Comparison of ENCODE assay signal across 25 mouse cellular contexts in genomic region chr7:142296108-142296507, GRCm38 (mm10). TPM values are rescaled to one million over a fixed set of nuclear protein-coding genes. Genes with fewer than 3 reads are reported as not detected.
A peak's percentile ranks its signal among the peaks of the same experiment; 100 is the strongest.
DNase-seq lines count a peak whose midpoint lies in the region; ATAC-seq and TF ChIP-seq lines count a peak whose summit lies in the region.
"Not testable (repeated sequence)": the region's sequence is repeated elsewhere in the genome, so short reads cannot be mapped to it uniquely, and the experiment has no call there.
"Had no signal": no experiment of that assay in that cellular context is flagged by ENCODE, and none has a peak within 500 bp of the region (broad histone marks: within the 10 kb centered on the region; RNA-seq: fewer than 3 reads in every experiment).

No protein-coding gene starts in this region.

- not testable (repeated sequence) for H3K27me3 ChIP-seq in heart, embryonic 13.5 days (replicated peaks); lung, embryonic 14.5 days (ENCODE audit: insufficient read depth, low read length)

- H3K9ac ChIP-seq in heart, embryonic 13.5 days; lung, embryonic 14.5 days: not testable (repeated sequence)

- H3K36me3 ChIP-seq in heart, embryonic 13.5 days; lung, embryonic 14.5 days (ENCODE audit: insufficient read depth): not testable (repeated sequence)

- not testable (repeated sequence) for TF ChIP-seq CTCF in lung, embryonic 14.5 days (IDR thresholded peaks at IDR 0.05; ENCODE audit: low read depth)

- H3K9me3 ChIP-seq in heart, embryonic 13.5 days; lung, embryonic 14.5 days (ENCODE audit: low read depth, low read length): not testable (repeated sequence)

- peaks cover 28% of the 10 kb centered on the region for H3K4me1 ChIP-seq in heart, embryonic 13.5 days
- H3K4me1 ChIP-seq in lung, embryonic 14.5 days (ENCODE audit: insufficient read depth): not testable (repeated sequence)

- H3K4me3 ChIP-seq in heart, embryonic 13.5 days; lung, embryonic 14.5 days (ENCODE audit: low read depth, low read length): not testable (repeated sequence)

- WGBS in heart, embryonic 13.5 days: 18% methylated on average over 4 of the region's 4 CpGs
- 17% methylated on average over 4 of the region's 4 CpGs for WGBS in lung, embryonic 14.5 days

- peak; percentile 12 for DNase-seq in adrenal gland, postnatal 10 days
- peak; percentile 31 for DNase-seq in kidney, postnatal 10 days
- peak; percentile 47 for DNase-seq in lung, embryonic 14.5 days
- DNase-seq in ovary, adult 18-20 months (ENCODE audit: low spot score): peak; percentile 21
- DNase-seq in testis, postnatal 10 days (ENCODE audit: low spot score): peak; percentile 59

- H3K27ac ChIP-seq in heart, embryonic 13.5 days (replicated peaks): peak overlapping the region; percentile 12; the same call in 1 of the 2 replicates
- H3K27ac ChIP-seq in lung, embryonic 14.5 days (ENCODE audit: low read depth): not testable (repeated sequence)

- ATAC-seq in heart, embryonic 13.5 days (ENCODE audit: extremely low read depth, insufficient number of reproducible peaks, low FRiP score, low TSS enrichment); lung, embryonic 14.5 days (ENCODE audit: insufficient read depth): not testable (repeated sequence)

- not testable (repeated sequence) for H3K4me2 ChIP-seq in heart, embryonic 13.5 days; lung, embryonic 14.5 days

RNA-seq across cellular contexts. Expression of gene Krtap5-1, which starts 0.8 kb away (rescaled TPM):
- total RNA-seq in adrenal gland, postnatal 10 days (2021): not detected
- not detected in 2 replicates for polyA plus RNA-seq in heart, embryonic 13.5 days (2015; fragmentation: Nextera tagmentation; extraction: Ambion mirVana)
- not detected in 2 replicates for polyA plus RNA-seq in lung, embryonic 14.5 days (2014; fragmentation: Nextera tagmentation; extraction: Ambion mirVana)
- total RNA-seq: adrenal gland, adult 18-20 months; adrenal gland, adult 8-10 months; adrenal gland, postnatal 25 days; adrenal gland, postnatal 4 days; CH12.LX; common myeloid progenitor, adult 5-6 weeks; G1E had no signal
- polyA plus RNA-seq: activated CD4-positive, CD25-positive, alpha-beta regulatory T cell, adult 4 months; brain, embryonic 14.5 days; CD4-positive, CD25-positive, alpha-beta regulatory T cell, adult 4 months; embryonic facial prominence, embryonic 11.5 days; embryonic facial prominence, embryonic 13.5 days; erythroblast, embryonic 14.5 days; forebrain, embryonic 10.5 days; forebrain, embryonic 12.5 days; forebrain, embryonic 14.5 days; forebrain, embryonic 16.5 days; G1E; Patski had no signal

RNA-seq across cellular contexts. Expression of gene Krtap5-4, which starts 7.2 kb away (rescaled TPM):
- total RNA-seq in adrenal gland, postnatal 10 days (2021): not detected
- polyA plus RNA-seq in heart, embryonic 13.5 days (2015; fragmentation: Nextera tagmentation; extraction: Ambion mirVana): not detected in 2 replicates
- polyA plus RNA-seq in lung, embryonic 14.5 days (2014; fragmentation: Nextera tagmentation; extraction: Ambion mirVana): not detected in 2 replicates
- total RNA-seq: adrenal gland, adult 18-20 months; adrenal gland, adult 8-10 months; adrenal gland, postnatal 25 days; adrenal gland, postnatal 4 days; CH12.LX; common myeloid progenitor, adult 5-6 weeks; G1E had no signal
- polyA plus RNA-seq: activated CD4-positive, CD25-positive, alpha-beta regulatory T cell, adult 4 months; brain, embryonic 14.5 days; CD4-positive, CD25-positive, alpha-beta regulatory T cell, adult 4 months; embryonic facial prominence, embryonic 13.5 days; erythroblast, embryonic 14.5 days; forebrain, embryonic 10.5 days; forebrain, embryonic 12.5 days; forebrain, embryonic 14.5 days; forebrain, embryonic 16.5 days; G1E; Patski had no signal

RNA-seq across cellular contexts. Expression of gene Gm4559, which starts 21.9 kb away (rescaled TPM):
- not detected for total RNA-seq in adrenal gland, postnatal 10 days (2021)
- not detected in 2 replicates for polyA plus RNA-seq in heart, embryonic 13.5 days (2015; fragmentation: Nextera tagmentation; extraction: Ambion mirVana)
- polyA plus RNA-seq in lung, embryonic 14.5 days (2014; fragmentation: Nextera tagmentation; extraction: Ambion mirVana): not detected in 2 replicates
- total RNA-seq: adrenal gland, adult 18-20 months; adrenal gland, adult 8-10 months; adrenal gland, postnatal 25 days; adrenal gland, postnatal 4 days; CH12.LX; common myeloid progenitor, adult 5-6 weeks; G1E had no signal
- polyA plus RNA-seq: activated CD4-positive, CD25-positive, alpha-beta regulatory T cell, adult 4 months; brain, embryonic 14.5 days; CD4-positive, CD25-positive, alpha-beta regulatory T cell, adult 4 months; embryonic facial prominence, embryonic 11.5 days; embryonic facial prominence, embryonic 13.5 days; erythroblast, embryonic 14.5 days; forebrain, embryonic 10.5 days; forebrain, embryonic 12.5 days; forebrain, embryonic 14.5 days; forebrain, embryonic 16.5 days; G1E; Patski had no signal

RNA-seq across cellular contexts. Expression of gene Gm2431, which starts 38.0 kb away (rescaled TPM):
- total RNA-seq in adrenal gland, postnatal 10 days (2021): not detected
- polyA plus RNA-seq in heart, embryonic 13.5 days (2015; fragmentation: Nextera tagmentation; extraction: Ambion mirVana): not detected in 2 replicates
- polyA plus RNA-seq in lung, embryonic 14.5 days (2014; fragmentation: Nextera tagmentation; extraction: Ambion mirVana): not detected in 2 replicates
- total RNA-seq: adrenal gland, adult 18-20 months; adrenal gland, adult 8-10 months; adrenal gland, postnatal 25 days; adrenal gland, postnatal 4 days; CH12.LX; common myeloid progenitor, adult 5-6 weeks; G1E had no signal
- polyA plus RNA-seq: activated CD4-positive, CD25-positive, alpha-beta regulatory T cell, adult 4 months; brain, embryonic 14.5 days; CD4-positive, CD25-positive, alpha-beta regulatory T cell, adult 4 months; embryonic facial prominence, embryonic 11.5 days; embryonic facial prominence, embryonic 13.5 days; embryonic facial prominence, embryonic 15.5 days; erythroblast, embryonic 14.5 days; forebrain, embryonic 10.5 days; forebrain, embryonic 12.5 days; forebrain, embryonic 14.5 days; forebrain, embryonic 16.5 days; G1E; Patski had no signal

RNA-seq across cellular contexts. Expression of gene Gm40460, which starts 55.2 kb away (rescaled TPM):
- not detected for total RNA-seq in adrenal gland, postnatal 10 days (2021)
- polyA plus RNA-seq in heart, embryonic 13.5 days (2015; fragmentation: Nextera tagmentation; extraction: Ambion mirVana): not detected in 2 replicates
- not detected in 2 replicates for polyA plus RNA-seq in lung, embryonic 14.5 days (2014; fragmentation: Nextera tagmentation; extraction: Ambion mirVana)
- total RNA-seq: adrenal gland, adult 18-20 months; adrenal gland, adult 8-10 months; adrenal gland, postnatal 25 days; adrenal gland, postnatal 4 days; CH12.LX; common myeloid progenitor, adult 5-6 weeks; G1E had no signal
- polyA plus RNA-seq: activated CD4-positive, CD25-positive, alpha-beta regulatory T cell, adult 4 months; brain, embryonic 14.5 days; CD4-positive, CD25-positive, alpha-beta regulatory T cell, adult 4 months; embryonic facial prominence, embryonic 11.5 days; embryonic facial prominence, embryonic 13.5 days; erythroblast, embryonic 14.5 days; forebrain, embryonic 10.5 days; forebrain, embryonic 12.5 days; forebrain, embryonic 14.5 days; forebrain, embryonic 16.5 days; G1E; Patski had no signal
